Mouse (Mus musculus): ENCODE measurements at regions not wholly inside any gene's neighbourhood (a gene's known extent, or its start where the extent isn't known, plus 50 kb on each side); places are given as distances from the start of the nearest gene placed in this dataset.
A peak's percentile ranks its signal among the peaks of the same experiment; 100 is the strongest.
"Not testable (repeated sequence)": the region's sequence is repeated elsewhere in the genome, so short reads cannot be mapped to it uniquely, and the experiment has no call there.

DNA sequence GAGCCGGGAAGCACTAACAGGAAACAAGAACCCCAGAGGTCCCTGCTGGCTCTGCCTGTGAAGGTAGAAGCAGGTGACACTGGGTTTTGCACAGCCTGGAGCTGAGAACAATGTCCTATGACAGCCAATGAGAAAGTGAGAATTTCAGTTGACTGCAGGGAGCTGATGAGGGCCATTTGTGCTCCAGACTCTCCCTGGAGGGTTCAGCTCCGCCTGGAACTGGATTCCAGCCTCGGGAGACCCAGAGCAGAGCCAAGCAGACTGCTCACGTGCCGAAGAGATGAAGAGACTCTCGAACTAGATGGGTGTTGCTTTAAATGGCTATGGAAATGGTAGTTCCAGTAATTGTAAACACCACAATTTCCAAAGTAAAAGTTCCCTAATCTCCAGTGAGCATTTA lies 93.5 kb downstream of the Cand1 start:
- no peak for DNase-seq (ENCODE audit: low spot score in 2 of 2)

DNA sequence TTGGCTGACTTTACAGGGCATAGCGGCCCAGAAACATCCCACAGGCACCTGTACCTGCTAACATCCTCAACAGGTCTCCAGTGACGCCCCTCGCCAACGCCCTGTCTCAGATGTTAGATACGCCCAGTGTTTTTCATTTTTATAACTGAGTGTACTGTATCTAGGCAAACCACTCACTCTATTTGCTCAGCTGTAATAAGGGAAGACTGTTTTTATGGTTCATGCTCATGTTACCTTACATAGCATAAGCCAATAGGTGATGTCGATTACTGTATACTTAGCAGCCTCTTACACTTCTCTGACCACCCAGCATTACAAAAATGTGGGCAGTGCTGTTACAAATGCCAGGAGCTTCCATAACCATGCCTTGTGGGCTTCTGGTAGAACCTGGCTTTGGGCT lies 97.0 kb downstream of the Cand1 start:
- DNase-seq (ENCODE audit: low spot score in 2 of 2): no peak

DNA sequence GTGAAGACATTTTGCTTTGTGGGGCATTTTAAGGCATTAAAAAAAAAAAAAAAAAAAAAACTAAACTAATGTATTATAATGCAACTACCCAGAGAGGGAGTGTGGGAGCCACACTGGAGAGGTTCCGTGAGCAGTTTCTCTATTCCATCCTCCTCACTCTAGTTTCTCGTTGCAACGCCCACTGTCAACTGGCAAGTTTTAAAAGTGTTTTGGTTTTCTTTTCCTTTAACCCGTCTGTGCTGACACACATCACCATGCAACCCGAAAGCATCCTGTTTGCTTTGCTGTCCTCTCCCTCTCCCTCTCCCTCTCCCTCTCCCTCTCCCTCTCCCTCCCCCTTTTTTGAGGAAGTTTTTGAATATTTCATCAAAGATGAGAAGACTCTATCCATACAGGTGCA lies 97.5 kb downstream of the Cand1 start:
- DNase-seq (ENCODE audit: low spot score in 2 of 2): no peak

GRCm38 (mm10) chr10:119138237-119138636 lies 101.6 kb downstream of the Cand1 start:
- no peak for DNase-seq (ENCODE audit: low spot score in 2 of 2)

DNA sequence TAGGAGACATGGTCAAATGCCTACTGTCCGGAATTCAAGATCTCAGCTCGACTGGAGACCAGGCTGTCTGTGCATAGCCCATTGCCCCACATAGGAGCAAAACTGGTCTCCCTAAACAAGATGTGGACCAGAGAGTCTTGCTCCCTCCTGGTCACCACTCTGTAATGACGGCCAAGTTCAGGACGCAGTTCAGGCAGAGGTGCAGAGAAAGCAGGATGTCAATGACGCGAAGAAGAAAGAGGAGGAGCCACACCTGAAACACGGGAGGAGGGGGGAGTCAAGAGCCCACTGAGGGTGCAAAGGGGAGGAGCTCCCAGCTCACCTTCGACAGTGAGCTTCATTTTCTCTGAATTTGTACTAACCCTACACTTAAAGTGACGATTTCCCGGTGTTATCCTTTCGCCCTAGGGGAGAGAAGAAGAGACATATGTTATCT lies 104.3 kb downstream of the Cand1 start:
- no peak for DNase-seq (ENCODE audit: low spot score in 2 of 2)

DNA sequence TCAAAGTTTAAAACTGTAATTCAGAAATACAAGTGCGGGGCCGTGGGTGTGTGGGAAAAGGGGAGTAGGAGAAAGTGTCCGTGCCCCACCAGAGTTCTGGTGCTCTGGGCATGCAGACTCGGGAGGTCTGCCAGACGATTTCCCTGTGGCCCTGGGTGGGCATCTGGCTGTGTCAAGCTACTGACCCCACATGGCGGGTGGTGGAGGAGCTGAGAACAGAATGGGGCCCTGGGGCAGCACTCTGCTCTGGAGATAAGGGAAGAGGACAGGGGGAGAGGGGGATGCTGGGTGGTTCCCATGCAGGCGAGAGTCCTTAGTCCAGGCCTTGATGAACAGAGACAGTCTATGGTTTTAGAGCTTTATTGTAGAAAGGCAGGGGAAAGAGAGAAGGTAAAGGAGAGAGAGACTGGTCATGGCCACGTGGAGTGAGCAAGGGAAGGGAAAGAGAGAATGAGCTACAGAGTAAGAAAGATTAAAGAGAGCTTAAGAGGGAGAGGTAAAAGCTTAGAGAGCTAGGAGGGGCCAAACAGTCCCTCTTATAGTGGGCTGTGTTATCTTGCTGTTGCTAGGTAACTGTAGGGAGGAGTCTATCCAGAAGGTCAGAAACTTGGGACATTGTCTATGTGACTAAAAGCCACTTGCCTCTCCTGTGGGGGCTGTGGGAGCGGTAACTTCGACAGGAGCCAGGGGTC lies 104.9 kb downstream of the Cand1 start:
- no peak for DNase-seq (ENCODE audit: low spot score in 2 of 2)

DNA sequence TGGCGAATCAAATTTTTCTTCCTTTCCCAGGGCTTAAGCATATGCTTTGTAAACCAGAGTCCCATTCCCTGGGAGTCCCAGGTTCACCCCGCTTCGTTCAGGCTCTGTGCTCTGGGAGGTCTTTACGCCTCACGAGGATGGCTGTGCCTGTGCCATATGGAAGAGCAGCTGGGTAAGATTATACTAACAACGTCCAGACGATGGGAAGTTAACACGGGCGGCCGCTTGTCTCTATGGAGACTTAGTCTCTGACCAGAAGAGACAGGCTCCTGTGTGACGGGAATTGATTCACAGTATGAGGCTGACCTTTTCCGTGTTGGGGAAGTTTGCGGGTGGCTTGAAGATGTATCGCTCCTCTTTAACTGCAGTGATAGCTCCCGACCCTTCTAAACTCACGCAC lies 107.9 kb downstream of the Cand1 start:
- peak in 1 of 2 experiments; percentile 73 for DNase-seq (ENCODE audit: low spot score in 2 of 2)

DNA sequence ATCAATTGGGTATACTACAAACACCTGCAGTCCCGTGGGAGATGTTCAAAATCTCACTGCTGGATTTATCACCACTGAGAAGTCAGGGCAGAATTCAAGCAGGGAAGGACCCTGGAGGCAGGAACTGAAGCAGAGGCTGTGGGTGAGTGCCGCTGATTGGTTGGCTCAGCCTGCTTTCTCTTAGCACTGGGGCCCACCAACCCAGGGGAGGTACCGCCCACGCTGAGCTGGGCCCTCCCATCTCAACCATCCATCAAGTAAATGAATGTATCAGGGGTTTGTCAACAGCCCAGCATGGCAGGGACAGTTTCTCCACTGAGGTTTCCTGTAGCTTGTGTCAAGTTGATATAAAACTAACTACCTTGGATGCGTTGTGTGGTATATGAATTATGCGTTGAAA lies 109.2 kb downstream of the Cand1 start:
- DNase-seq (ENCODE audit: low spot score in 2 of 2): no peak

DNA sequence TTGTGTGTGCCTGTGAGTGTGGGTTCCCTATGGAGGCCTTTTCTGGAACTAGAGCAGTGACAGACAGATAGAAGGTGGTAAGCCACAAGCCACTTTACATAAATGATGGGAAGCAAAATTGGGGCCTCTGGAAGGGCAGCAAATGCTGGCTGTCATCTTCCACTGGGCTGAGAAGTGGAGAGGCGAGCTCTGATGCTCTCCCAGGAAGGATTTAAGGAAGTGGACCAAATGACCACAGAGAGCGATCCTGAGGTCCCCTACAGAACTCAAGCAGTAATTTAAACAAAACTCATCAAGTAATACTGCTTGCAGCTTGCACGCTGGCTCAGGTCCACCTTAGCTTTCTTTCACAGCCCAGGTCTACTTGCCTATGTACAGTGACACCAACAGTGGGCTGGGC lies 111.8 kb downstream of the Cand1 start:
- DNase-seq (ENCODE audit: low spot score in 2 of 2): no peak

GRCm38 (mm10) chr10:119123517-119123916 lies 116.3 kb downstream of the Cand1 start:
- no peak for DNase-seq (ENCODE audit: low spot score in 2 of 2)

- DNase-seq (ENCODE audit: low spot score in 2 of 2): no peak
These were observed 117.5 kb downstream of the Cand1 start for GRCm38 (mm10) chr10:119122347-119122746.

- DNase-seq (ENCODE audit: low spot score in 2 of 2): no peak
These were observed 118.3 kb downstream of the Cand1 start for GRCm38 (mm10) chr10:119121575-119121974.

- no peak for DNase-seq (ENCODE audit: low spot score in 2 of 2)
These were observed 122.9 kb downstream of the Cand1 start for GRCm38 (mm10) chr10:119116843-119117390.

DNA sequence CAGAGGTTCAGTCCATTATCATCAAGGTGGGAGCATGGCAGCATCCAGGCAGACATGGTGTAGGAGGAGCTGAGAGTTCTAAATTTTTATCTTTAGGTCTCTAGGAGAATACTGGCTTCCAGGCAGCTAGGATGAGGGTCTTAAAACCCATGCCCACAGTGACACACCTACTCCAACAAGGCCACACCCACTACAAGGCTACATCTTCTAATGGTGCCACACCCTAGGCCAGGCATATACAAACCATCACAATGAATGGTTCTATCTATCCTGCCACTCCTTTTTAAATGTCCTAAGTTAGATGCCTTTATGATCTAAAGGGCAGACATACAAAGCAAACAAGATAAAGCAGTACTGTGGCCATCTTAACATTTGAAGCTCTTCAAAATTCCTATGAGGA lies 124.7 kb downstream of the Cand1 start:
- DNase-seq (ENCODE audit: low spot score in 2 of 2): not testable (repeated sequence)

GRCm38 (mm10) chr10:119114653-119115052 lies 125.2 kb downstream of the Cand1 start:
- DNase-seq (ENCODE audit: low spot score in 2 of 2): no peak

DNA sequence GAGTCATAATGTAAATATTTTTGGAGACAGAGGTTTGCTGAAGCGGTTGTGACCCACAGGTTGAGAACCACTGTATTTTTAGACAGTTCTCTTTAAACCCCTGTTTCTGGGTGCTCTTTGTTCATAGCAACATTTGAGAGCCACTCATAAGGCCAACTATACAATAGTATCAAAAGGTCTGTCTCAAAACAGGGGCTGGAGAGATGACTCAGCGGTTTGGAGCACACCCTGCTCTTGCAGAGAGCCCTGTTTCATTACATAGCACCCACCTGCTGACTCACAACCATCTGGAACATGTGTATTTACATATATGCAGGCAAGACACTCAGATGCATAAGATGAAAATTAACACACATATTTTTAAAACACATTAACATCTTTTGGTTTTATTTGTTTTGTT lies 128.0 kb downstream of the Cand1 start:
- no peak for DNase-seq (ENCODE audit: low spot score in 2 of 2)

DNA sequence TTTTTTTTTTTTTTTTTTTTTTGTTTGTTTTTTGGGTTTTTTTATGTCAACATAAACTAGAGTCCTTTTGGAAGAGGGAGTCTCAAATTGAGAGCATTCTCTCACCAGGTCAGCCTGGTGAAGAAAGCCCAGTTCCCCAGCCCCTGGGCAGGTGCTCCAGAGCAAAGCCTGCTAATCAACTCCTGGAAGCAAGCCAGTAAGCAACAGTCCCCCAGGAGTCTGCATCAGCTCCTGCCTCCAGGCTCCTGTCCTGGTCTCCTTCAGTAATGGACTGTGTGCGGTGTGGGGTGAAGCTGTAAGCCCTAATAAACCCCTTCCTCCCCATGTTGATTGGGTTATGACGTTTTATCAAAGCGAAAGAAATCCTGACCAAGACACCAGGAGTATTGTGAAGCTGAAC lies 128.4 kb downstream of the Cand1 start:
- DNase-seq (ENCODE audit: low spot score in 2 of 2): no peak

DNA sequence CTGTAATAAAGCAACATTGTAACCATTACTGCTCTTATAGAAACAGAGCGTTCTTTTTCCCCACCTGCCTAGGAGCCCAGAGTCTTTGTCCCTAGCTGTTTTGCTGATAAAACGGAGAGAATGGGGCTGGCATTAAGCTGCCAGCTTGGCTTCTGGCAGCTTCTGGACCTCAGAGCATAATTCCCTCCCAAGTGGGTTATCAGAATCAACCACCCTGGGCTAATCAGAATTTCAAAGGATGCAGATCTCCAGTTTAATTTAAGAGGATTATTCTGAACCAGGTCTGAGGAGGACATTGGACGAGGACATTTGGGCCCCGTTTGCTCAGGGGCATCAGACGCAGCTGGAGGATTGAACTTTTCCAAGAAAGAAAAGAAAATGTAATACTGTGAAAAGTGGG lies 129.2 kb downstream of the Cand1 start:
- DNase-seq (ENCODE audit: low spot score in 2 of 2): no peak

DNA sequence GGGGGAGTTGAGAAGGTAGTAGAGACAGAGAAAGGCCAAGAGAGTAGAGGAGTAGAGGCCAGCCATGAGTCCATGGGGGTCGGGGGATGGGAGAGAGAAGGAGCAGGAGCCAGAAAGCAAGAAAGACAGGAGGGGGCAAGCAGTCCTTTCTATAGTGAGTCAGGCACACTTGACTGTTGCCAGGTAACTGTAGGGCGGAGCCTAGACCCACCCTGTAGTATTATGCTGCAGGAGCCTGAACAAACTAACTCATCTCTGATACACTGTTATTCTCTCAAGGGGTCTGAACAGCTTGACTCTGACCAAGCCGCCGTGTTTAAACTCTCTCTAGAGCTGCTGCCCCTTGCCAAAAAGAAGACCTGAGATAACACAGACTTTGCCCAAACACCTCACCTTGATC lies 130.6 kb downstream of the Cand1 start:
- DNase-seq (ENCODE audit: low spot score in 2 of 2): no peak

DNA sequence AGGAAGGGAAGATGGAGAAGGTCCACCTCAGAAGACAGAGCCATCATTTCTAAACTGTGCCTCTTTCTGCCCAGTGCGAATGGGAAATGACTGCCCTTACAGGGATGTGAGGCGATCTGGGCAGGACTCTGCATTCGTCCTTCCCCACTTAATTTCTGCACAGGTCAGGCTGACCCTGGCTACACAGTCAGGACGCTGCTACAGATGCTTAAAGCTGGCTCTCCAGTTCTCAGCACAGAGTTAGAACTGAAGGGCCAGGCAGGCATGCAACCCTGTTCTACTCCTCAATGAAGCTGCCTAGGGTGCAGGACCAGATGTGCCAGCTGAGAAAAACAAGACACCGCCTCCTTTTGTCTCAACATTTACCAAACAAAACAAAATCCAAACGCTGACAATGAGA lies 132.1 kb downstream of the Cand1 start:
- no peak for DNase-seq (ENCODE audit: low spot score in 2 of 2)

DNA sequence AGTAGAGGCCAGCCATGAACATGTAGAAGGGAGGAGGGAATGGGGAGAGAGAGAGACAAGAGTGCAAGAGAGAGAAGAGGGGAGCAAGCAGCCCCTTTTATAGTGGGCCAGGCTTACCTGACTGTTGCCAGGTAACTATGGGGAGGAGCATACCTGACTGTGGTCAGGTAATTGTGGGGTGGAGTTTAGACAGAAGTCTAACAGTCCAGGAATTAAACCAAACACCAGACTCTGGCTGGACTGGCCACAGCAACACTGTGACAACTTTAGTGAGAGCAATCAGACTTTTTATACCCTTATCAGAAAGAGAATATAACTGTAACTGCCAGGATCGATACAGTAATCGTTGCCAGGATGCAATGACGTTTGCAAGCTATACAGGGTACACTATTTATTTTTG lies 133.8 kb downstream of the Cand1 start:
- no peak for DNase-seq (ENCODE audit: low spot score in 2 of 2)

GRCm38 (mm10) chr10:119105279-119105881 lies 134.5 kb downstream of the Cand1 start:
- no peak for DNase-seq (ENCODE audit: low spot score in 2 of 2)

- peak in 1 of 2 experiments; percentile 20 for DNase-seq (ENCODE audit: low spot score in 2 of 2)
These were observed 139.3 kb downstream of the Cand1 start for GRCm38 (mm10) chr10:119100511-119100910.

Measured in cerebellum, postnatal 4 days (tissue).